Mouse (Mus musculus) mesoderm, embryonic 11.5 days (tissue): Measurements from ENCODE around the gene Gm4792.

Source experiments
- DNase-seq: peaks from one replicate; pipeline ENCODE4 v3.0.0-alpha.2; 2012; ENCODE audit warnings: low read depth, low spot score

Gene Gm4792

DNA sequence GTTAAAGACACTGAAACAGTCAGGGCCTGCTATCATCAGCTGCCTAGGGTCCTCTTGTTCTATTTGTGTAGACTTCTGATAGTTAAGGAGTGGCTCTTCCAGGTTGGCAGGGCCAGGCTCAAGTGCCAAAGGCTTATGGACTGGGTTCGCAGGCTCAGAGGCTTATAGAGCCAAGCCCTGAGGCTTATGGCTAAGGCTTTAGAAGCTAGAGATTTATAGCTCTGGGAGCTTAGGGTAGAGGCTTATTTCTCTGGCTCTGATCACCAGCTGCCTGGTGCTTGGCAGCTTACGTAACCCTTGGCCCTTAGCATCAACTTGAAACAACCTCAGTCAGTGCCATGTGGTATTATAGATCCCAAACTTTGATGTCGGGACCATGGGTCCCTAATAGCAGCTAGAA lies at the start of gene Gm4792:
Gm4792 (minus strand) TSS at position 233 of the 400 bp plus-strand sequence.
- DNase-seq: no peak

GRCm38 (mm10) chr10:94347959-94348358 lies 49.5 kb upstream of the Gm4792 start:
- DNase-seq: no peak

DNA sequence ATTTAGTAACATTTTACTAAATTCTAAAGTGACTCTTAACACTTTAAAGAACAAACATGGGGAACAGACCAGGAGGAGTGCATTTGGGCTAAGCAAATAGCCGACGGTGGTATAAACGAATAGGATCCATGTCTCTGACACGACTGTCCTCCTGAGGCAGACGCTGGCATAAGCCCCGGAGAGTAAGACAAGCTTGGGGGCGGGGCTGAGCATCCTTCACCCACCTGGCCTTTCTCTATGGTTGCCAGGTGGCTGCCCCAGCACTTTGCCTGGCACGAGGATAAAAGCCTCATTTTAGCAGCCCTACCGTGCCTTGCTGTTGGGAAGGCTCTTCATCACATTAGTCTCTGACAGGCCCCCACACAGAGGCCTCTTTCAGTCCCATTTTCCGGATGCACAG lies 48.8 kb upstream of the Gm4792 start:
- no peak for DNase-seq

DNA sequence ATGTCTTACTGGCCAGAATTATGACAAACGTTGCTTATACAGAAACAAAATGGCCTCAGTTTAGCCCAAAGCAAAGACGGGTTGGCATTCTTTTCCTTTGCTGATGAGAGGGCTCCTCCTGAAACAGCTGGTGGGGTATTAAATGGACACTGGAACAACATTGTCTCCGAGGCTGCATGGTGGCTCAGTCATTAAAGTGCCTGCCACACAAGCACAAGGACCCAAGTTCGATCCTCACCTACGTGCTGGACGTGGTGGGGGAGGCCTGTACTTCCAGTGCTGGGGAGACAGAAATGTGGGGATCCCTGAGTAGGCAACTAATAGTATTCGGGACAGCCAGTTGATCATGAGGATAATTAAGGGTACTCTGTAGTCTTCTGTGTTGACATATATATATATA lies 48.1 kb upstream of the Gm4792 start:
- DNase-seq: no peak

- DNase-seq: no peak
Observed at GRCm38 (mm10) chr10:94345509-94346252, 47.2 kb upstream of the Gm4792 start.

- no peak for DNase-seq
Observed at GRCm38 (mm10) chr10:94344631-94345417, 46.3 kb upstream of the Gm4792 start.

GRCm38 (mm10) chr10:94343581-94343980 lies 45.1 kb upstream of the Gm4792 start:
- DNase-seq: no peak

- no peak for DNase-seq
Observed at GRCm38 (mm10) chr10:94342256-94342655, 43.8 kb upstream of the Gm4792 start.

DNA sequence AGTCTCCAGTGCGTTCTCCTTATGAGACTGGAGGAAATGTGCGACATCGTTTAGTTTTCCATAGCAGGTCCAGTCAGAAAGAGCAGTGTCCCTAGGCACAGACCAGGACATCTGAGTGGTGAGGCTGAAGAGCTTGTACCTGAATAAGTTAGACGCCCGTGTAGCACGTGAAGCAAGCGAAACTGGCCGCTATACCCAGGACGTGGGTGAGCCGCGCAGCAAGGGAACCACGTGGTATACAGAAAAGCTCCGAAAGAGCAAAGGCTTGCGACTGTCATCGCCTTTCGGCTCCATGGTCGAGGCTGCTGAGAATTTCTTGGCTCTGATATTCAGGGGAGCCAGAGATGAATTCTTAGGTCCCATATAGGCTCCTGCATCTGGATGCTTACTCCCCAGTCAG lies 43.0 kb upstream of the Gm4792 start:
- no peak for DNase-seq

GRCm38 (mm10) chr10:94336071-94336470 lies 37.6 kb upstream of the Gm4792 start:
- no peak for DNase-seq

DNA sequence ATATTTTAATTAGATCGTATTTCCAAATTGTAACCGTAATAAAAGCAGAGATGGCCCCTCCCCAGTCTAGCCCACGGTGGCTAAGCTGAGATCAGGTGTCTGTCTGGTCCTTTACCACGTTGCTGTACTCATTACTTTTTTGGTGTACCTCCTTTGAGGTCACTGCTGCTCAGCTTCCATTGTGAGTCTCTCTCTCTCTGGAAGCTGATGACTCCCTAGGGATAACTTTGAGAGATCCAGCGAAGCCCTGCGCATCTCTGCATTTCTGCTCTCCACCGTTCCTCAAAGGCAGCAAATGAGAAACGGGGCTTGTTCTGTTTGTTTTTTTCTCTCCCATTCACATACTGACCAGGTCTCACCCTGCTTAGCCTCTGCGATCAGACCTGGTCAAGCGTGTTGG lies 36.5 kb upstream of the Gm4792 start:
- no peak for DNase-seq

DNA sequence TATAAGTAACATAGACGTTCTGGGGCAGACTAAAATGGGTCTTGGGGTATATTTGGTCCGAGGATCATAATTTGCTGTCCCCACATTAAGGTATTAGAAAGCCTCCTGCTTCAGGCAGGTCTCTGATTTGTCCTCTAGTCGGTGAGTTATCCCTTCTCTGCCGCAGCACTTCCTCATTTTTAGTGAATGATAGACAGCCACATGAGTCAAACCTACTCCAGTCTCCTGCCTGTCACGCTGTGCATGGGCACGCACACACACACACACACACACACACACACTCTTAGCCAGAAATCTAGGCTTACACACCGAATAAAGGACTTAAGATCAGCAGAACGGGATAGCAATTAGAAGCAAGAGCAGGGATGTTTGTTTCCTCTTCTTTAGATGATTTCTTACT lies 34.8 kb upstream of the Gm4792 start:
- DNase-seq: no peak

DNA sequence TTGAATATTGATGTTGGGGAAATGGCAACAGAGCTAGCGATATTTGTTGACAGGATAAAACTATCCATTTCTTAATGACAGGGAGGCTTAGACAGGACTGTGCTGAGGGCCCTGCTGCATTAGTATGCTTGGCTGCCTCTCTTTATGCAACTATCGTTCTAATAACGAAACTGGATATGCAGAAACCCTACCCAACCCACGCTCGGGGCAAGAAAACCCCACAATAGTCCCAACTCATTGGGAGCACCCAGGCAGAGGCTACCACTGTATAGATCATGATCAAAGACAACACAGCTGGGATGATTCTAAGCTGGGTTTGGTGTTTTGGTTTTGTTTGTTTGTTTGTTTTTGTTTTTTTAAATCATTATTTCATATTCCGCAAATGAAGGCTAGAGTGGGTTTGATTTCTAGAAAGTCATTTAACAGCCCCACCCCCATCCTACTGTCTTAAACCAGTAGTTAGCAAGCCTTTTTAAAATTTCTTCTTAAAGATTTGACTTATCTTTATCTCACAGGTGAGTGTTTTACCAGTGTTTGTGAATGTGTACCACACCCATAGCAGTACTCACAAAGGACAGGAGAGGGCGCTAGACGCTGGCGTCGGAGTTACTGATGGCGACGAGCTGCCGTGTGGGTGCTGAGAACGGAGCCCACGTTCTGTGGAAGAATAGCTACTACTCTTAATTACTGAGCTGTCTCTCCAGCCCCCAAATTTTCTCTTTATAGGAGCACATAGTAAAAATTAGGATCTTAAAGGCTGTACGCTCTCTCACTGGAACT lies 34.0 kb upstream of the Gm4792 start:
- DNase-seq: no peak

GRCm38 (mm10) chr10:94329962-94330361 lies 31.5 kb upstream of the Gm4792 start:
- DNase-seq: no peak

DNA sequence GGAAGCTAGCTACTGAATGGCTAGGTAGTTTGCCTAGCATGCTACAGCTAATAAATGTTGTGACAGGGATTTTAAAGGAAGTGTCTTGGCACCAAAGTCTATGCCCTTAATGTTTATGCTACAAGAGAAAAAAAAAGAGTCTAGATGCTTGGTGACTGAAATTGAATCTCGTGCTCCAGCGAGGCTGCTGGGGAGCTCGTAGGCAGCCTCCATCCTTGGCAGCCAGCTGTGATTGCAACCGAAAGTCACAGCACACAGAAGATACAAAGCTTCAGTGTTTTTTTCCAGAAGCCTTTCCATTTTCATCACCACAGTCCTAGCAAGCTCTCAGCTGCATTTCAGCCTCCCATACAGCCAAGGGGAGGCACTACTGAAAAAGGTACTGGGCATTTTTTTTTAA lies 20.1 kb upstream of the Gm4792 start:
- DNase-seq: no peak

- DNase-seq: no peak
Observed at GRCm38 (mm10) chr10:94313146-94313545, 14.6 kb upstream of the Gm4792 start.

- no peak for DNase-seq
Observed at GRCm38 (mm10) chr10:94312007-94312715, 13.7 kb upstream of the Gm4792 start.

GRCm38 (mm10) chr10:94311511-94312006 lies 13.1 kb upstream of the Gm4792 start, which contains the start of gene Tmcc3:
Tmcc3 (plus strand) TSS chr10:94311949.
- DNase-seq: no peak

DNA sequence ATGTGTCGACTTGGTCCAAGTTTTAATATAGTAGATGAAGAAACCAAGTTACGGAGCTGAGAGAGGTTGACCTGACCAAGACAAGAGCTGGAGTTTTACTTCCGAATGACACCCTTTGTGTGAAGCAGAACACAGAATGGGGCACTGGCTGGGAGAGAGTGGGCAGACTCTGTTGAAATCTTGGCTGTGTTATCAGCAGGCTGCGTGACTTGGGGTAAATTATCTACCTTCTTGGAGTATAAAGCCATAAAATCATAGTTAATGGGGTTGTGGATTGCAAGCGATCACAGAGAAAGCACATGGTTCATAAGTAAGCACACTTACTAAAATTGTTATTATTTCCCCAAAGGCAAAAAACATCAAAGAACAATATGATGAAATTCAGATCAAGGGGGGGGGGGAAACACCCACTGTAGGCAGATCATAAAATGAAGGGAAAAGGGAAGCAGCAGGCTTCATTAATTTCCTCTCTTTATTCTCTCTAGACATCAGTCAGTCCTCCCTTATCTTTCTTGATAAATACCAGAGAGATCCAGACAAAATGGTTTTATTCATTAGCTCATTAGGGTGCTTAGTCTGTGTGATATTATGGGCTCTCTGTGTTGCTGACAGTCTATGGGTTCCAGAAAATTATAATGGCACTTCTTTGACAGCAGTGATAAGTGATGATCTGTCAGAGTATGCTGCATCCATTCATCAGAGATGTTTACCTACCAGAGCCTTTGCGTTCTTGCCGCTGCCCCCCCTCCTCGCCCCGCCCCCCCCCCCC lies 12.2 kb upstream of the Gm4792 start:
- DNase-seq: no peak

- DNase-seq: peak; percentile 72
Observed at GRCm38 (mm10) chr10:94305526-94305925, 7.0 kb upstream of the Gm4792 start.
